Mouse (Mus musculus) gastrocnemius, postnatal 10 days (tissue): ENCODE measurements around the gene Myg1. TPM values are rescaled to one million over a fixed set of nuclear protein-coding genes. Genes with fewer than 3 reads are reported as not detected.

Experiments used
- DNase-seq: peaks from one replicate; pipeline ENCODE4 v3.0.0; 2021; ENCODE audit warnings: mixed read lengths
- total RNA-seq, 2 experiments: library from RNA; stranded (reverse); gene quantifications; 2 replicates each; pipeline ENCODE4 v1.2.3; 2021

The Myg1 gene
- total RNA-seq, 2 experiments from 2014 or later = 18.7 to 20.8 TPM

DNA sequence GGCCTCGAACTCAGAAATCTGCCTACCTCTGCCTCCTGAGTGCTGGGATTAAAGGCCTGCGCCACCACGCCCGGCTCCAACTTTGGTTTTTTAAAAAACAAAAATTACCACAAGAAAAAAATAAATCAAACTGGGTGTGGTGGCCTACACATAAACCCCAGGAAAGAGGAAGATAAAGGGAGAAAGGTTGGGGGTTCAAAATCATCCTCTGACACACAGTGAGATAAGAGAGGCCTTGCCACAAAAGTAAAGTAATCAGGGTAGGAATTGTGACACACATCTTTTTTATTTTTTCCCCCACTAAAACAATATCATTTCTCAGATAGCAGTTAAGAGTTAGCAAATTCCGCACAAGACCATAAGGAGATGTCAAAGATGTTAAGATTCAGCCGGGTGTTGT lies 52.2 kb downstream of the Myg1 start:
- DNase-seq = no peak

DNA sequence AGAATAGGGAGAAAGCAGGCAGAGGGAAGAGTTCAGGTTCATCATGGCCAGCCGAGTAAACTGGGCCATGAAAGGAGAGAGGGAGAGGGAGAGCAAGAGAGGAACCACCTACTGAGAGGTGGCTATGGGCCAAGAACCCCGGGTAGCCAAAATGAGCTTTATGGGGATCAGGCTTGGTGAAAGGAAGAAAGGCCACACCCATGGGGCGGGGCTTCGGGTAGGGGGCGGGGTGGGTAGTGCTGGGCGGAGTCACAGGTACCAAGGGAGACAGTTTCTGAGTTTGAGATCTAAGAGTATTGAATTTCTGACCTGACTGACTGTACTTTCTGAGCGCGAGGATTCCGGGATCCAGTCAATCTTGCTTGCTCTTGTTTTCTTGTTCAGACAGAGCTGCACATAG lies 55.1 kb downstream of the Myg1 start:
- no peak for DNase-seq

Other genes with a start within 250 kb of the Myg1 start
- gene Tns2, start 231.3 kb upstream of the Myg1 start, total RNA-seq = 10 to 100 TPM; 38.8 to 41.9 TPM
- gene Spryd3, start 195.5 kb upstream of the Myg1 start, total RNA-seq = 10 to 100 TPM; 14.2 to 14.8 TPM
- gene Igfbp6, start 187.3 kb upstream of the Myg1 start, total RNA-seq = 10 to 100 TPM; 66.0 to 77.5 TPM
- under 1 TPM; 0.14 to 0.27 TPM for gene Soat2, start 181.2 kb upstream of the Myg1 start, total RNA-seq
- 10 to 100 TPM; 42.8 to 52.6 TPM for gene Zfp740, start 128.5 kb upstream of the Myg1 start, total RNA-seq
- 10 to 100 TPM; 23.9 to 25.5 TPM for gene Csad, start 127.0 kb upstream of the Myg1 start, total RNA-seq
- gene Itgb7, start 99.8 kb upstream of the Myg1 start, total RNA-seq = 1 to 10 TPM in 1 of 2 experiments, under 1 TPM in 1; 0.59 to 1.3 TPM
- 10 to 100 TPM; 12.4 to 22.2 TPM for gene Rarg, start 74.2 kb upstream of the Myg1 start, total RNA-seq
- gene Gm9918, start 61.1 kb upstream of the Myg1 start, total RNA-seq = not detected
- 10 to 100 TPM; 16.1 to 17.6 TPM for gene Mfsd5, start 52.3 kb upstream of the Myg1 start, total RNA-seq
- 1 to 10 TPM; 5.3 to 7.8 TPM for gene Espl1, start 35.4 kb upstream of the Myg1 start, total RNA-seq
- 100 to 1,000 TPM; 278 to 289 TPM for gene Pfdn5, start 5.6 kb upstream of the Myg1 start, total RNA-seq
- 10 to 100 TPM in 1 of 2 experiments, 1 to 10 TPM in 1; 7.8 to 11.1 TPM for gene Aaas, start 19.1 kb downstream of the Myg1 start, total RNA-seq
- gene Sp7, start 35.5 kb downstream of the Myg1 start, total RNA-seq = 1 to 10 TPM in 1 of 2 experiments, under 1 TPM in 1; 0.14 to 7.4 TPM
- gene Sp1, start 74.4 kb downstream of the Myg1 start, total RNA-seq = 10 to 100 TPM; 32.9 to 43.2 TPM
- 1 to 10 TPM; 4.1 to 5.8 TPM for gene Amhr2, start 113.7 kb downstream of the Myg1 start, total RNA-seq
- gene Prr13, start 127.3 kb downstream of the Myg1 start, total RNA-seq = 10 to 100 TPM; 11.3 to 14.5 TPM
- 100 to 1,000 TPM; 476 to 508 TPM for gene Pcbp2, start 138.8 kb downstream of the Myg1 start, total RNA-seq
- gene Gm10337, start 172.0 kb downstream of the Myg1 start, total RNA-seq = not detected
- gene Map3k12, start 185.4 kb downstream of the Myg1 start, total RNA-seq = 1 to 10 TPM; 3.8 to 4.9 TPM
- gene Tarbp2, start 186.5 kb downstream of the Myg1 start, total RNA-seq = 10 to 100 TPM; 45.7 to 49.2 TPM
- gene Npff, start 193.2 kb downstream of the Myg1 start, total RNA-seq = 1 to 10 TPM; 1.2 to 3.4 TPM